Mouse (Mus musculus) megakaryocyte, adult 5-6 weeks (primary cell): Measurements from ENCODE around the gene Slc34a3. TPM values are rescaled to one million over a fixed set of nuclear protein-coding genes. Genes with fewer than 3 reads are reported as not detected.

Source experiments
- ATAC-seq: 2 replicates; pipeline ENCODE4 v1.8.0; 2016; ENCODE audit warnings: mild to moderate bottlenecking, inconsistent platforms; ENCODE audit not compliant: poor library complexity, severe bottlenecking
- total RNA-seq, 2 experiments: library from RNA; stranded (forward) in 1 of 2; stranded (reverse) in 1 of 2; fragments of 153-499, 151-499 nt in 1 of 2; fragments of 221-1000, 200-1000 nt in 1 of 2; gene quantifications; 2 replicates each; pipeline versions ENCODE4 v1.2.3 to v1.2.4; 2015 to 2017

Gene Slc34a3
- total RNA-seq, 2 experiments from 2014 or later: not detected

GRCm38 (mm10) chr2:25226864-25227263 is 7.3 kb downstream of the Slc34a3 start:
- no peak for ATAC-seq

GRCm38 (mm10) chr2:25225811-25226379 is 8.3 kb downstream of the Slc34a3 start:
- ATAC-seq: no peak

GRCm38 (mm10) chr2:25224766-25225752 is 9.1 kb downstream of the Slc34a3 start:
- ATAC-seq: peak; percentile 73

- no peak for ATAC-seq
These were observed 9.7 kb downstream of the Slc34a3 start, which contains the start of gene Tubb4b for GRCm38 (mm10) chr2:25224492-25224765. Gene Tubb4b (minus strand): TSS chr2:25224702.

GRCm38 (mm10) chr2:25223681-25224491 is 10.3 kb downstream of the Slc34a3 start:
- peak; percentile 50 for ATAC-seq

GRCm38 (mm10) chr2:25221331-25221772 is 12.8 kb downstream of the Slc34a3 start:
- ATAC-seq: no peak

- ATAC-seq: no peak
These were observed 15.7 kb downstream of the Slc34a3 start, which contains the start of gene Fam166a for GRCm38 (mm10) chr2:25218445-25218844. Gene Fam166a (plus strand): TSS chr2:25218745.

GRCm38 (mm10) chr2:25217666-25218065 is 16.5 kb downstream of the Slc34a3 start:
- ATAC-seq: no peak

- no peak for ATAC-seq
These were observed 19.7 kb downstream of the Slc34a3 start, which contains the start of gene Stpg3 for GRCm38 (mm10) chr2:25214444-25214843. Gene Stpg3 (minus strand): TSS chr2:25214637.

- ATAC-seq: no peak
These were observed 20.8 kb downstream of the Slc34a3 start for GRCm38 (mm10) chr2:25213266-25213865.

GRCm38 (mm10) chr2:25211121-25211670 is 23.0 kb downstream of the Slc34a3 start, which contains the start of gene Nelfb:
Gene Nelfb (minus strand): TSS chr2:25211489.
- ATAC-seq: peak; percentile 99

- peak; percentile 19 for ATAC-seq
These were observed 23.5 kb downstream of the Slc34a3 start for GRCm38 (mm10) chr2:25210686-25211085.

- ATAC-seq: no peak
These were observed 26.6 kb downstream of the Slc34a3 start for GRCm38 (mm10) chr2:25207593-25207992.

- no peak for ATAC-seq
These were observed 30.4 kb downstream of the Slc34a3 start for GRCm38 (mm10) chr2:25203631-25204214.

- ATAC-seq: no peak
These were observed 33.5 kb downstream of the Slc34a3 start for GRCm38 (mm10) chr2:25200631-25201030.

GRCm38 (mm10) chr2:25197946-25198345 is 36.2 kb downstream of the Slc34a3 start:
- no peak for ATAC-seq

- ATAC-seq: no peak
These were observed 37.0 kb downstream of the Slc34a3 start for GRCm38 (mm10) chr2:25197191-25197590.

- peak; percentile 63 for ATAC-seq
These were observed 37.8 kb downstream of the Slc34a3 start, which contains the start of gene Tor4a for GRCm38 (mm10) chr2:25196172-25196954. Gene Tor4a (minus strand): TSS chr2:25196886.
